Mouse (Mus musculus) induced T-regulatory cell, adult 2 months (primary cell): ENCODE measurements around the gene Slc10a3.
"Not testable (repeated sequence)": the region's sequence is repeated elsewhere in the genome, so short reads cannot be mapped to it uniquely, and the experiment has no call there.

ENCODE experiments used
- DNase-seq: peaks from one replicate; pipeline ENCODE4 v3.0.0-alpha.2; 2012; ENCODE audit warnings: low read depth

The Slc10a3 gene

DNA sequence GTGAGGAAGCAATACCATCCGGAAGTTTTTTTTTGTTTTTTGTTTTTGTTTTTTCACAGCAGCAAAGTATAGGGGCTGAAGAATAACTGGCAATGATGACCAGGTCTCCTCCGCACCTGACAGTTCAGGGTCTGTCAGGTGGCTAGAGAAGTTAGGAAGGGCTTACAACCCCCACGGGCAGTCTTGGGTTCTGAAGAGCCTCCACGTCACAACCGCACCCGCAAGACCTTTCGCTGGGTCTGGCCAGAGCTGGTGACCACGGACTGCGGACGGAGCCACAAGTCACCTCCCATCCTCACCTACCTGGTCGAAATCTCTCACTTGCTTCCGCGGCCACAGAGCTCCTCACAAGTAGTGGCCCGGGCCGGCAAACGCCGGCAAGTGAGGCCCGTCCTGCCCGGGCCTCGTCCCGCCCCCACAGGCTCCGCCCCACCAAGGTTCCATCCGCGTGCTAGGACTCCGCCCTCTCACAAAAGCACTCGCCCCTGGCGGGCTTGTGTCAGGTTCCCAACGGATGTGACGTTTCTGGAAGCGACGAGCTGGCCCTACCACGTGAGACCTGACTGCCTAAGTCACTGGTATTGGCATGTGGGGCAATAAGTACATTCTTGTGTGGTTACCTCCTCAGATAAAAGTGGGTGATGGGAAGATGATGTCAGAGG lies at the start of gene Slc10a3, which contains the start of gene Ubl4a:
Slc10a3 (minus strand) TSS at position 462 of the 662 bp plus-strand sequence.
Ubl4a (minus strand) TSS at position 331 of the 662 bp plus-strand sequence.
- peak; percentile 92 for DNase-seq

DNA sequence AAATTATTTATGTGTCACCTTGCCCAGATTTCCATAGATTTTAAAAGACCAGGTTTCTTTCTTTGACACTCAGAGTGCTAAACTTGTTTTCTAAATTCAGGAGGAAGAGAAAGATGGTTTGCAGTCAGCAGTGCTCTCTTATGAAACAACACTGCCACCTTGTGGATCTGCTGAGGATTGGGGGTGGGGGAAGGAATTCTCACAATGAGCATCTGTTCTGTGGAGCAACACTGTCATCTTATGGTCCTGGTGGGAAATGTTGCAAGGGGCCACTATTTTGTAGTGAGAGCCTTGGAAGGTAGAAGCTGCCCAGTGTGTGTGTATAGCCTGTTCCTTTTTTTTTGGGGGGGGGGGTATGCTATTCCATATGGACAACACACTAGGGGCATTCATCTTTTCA lies 40.2 kb upstream of the Slc10a3 start:
- DNase-seq = peak; percentile 85

DNA sequence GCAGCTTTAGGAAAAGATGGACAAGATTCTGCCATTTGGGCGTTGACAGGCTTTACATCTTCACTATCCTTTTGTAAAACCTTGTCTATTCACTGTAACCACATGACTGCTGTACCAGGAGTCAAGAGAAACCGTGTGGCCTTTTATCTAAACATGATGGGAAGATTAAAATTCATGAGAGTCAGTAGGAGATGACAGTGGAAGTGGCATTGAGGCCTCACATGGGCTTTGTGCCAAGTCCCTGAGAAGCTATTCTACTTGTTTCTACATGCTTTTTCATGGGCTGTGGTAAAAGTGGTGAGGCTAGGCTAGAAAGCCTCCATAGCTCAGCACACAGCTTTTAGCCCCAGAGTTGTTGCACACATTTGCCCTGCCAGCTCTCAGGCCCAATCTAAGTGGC lies 35.2 kb upstream of the Slc10a3 start:
- no peak for DNase-seq

DNA sequence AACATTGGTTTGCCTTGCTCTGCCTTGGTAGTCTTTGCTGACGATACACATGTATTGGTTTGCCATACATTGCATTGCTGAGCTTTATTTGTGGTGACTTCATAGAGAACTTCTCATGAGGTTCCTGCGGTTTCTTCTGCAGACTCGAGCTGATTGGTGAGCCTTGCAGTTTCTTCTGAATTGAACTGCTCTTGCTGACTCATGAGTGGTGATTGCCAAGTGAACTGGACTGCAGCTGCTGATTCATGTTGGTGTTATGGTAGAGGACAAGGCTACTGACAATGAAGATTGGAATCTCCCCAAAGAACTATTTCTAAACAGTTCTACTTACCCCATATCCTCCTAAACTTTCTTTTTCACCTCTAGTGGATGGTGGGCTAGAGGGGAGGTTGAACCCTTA lies 27.0 kb upstream of the Slc10a3 start:
- no peak for DNase-seq

GRCm38 (mm10) chrX:74392535-74393443 lies 19.6 kb upstream of the Slc10a3 start, which contains the start of the genes Fam3a and Ikbkg:
Gene Fam3a (minus strand): TSS chrX:74393272.
Gene Ikbkg (plus strand): TSS chrX:74393290.
- peak; percentile 91 for DNase-seq

- no peak for DNase-seq
Measured at GRCm38 (mm10) chrX:74388153-74388552, 15.0 kb upstream of the Slc10a3 start.

- no peak for DNase-seq
Measured at GRCm38 (mm10) chrX:74384451-74384850, 11.3 kb upstream of the Slc10a3 start.

- peak; percentile 78 for DNase-seq
Measured at GRCm38 (mm10) chrX:74368209-74368909, 4.8 kb downstream of the Slc10a3 start.

- DNase-seq = no peak
Measured at GRCm38 (mm10) chrX:74367512-74367911, 5.6 kb downstream of the Slc10a3 start.

DNA sequence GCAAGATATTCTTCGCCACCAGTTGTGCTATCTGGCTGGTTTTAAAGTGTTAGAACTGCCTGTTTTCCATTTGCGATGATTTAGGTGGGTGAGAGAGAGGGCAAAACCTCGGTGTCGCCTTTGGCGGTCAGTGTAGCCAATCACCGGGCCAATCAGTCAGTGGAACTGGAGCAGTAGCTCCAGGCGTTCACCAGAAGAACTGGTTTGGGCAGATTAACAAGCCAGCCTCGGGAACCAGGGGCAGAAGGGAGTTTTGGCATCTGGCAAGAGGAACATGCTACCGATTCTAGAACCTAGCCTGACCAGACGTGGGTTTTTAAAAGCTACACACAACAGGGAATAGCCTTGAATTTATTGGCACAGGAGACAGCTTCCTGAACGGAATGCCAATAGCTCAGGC lies 14.0 kb downstream of the Slc10a3 start:
- DNase-seq = no peak

GRCm38 (mm10) chrX:74357069-74357468 lies 16.1 kb downstream of the Slc10a3 start:
- not testable (repeated sequence) for DNase-seq

- DNase-seq = peak; percentile 88
Measured at GRCm38 (mm10) chrX:74353467-74353770, 19.7 kb downstream of the Slc10a3 start, which contains the start of gene Lage3. Gene Lage3 (minus strand): TSS chrX:74353618.

DNA sequence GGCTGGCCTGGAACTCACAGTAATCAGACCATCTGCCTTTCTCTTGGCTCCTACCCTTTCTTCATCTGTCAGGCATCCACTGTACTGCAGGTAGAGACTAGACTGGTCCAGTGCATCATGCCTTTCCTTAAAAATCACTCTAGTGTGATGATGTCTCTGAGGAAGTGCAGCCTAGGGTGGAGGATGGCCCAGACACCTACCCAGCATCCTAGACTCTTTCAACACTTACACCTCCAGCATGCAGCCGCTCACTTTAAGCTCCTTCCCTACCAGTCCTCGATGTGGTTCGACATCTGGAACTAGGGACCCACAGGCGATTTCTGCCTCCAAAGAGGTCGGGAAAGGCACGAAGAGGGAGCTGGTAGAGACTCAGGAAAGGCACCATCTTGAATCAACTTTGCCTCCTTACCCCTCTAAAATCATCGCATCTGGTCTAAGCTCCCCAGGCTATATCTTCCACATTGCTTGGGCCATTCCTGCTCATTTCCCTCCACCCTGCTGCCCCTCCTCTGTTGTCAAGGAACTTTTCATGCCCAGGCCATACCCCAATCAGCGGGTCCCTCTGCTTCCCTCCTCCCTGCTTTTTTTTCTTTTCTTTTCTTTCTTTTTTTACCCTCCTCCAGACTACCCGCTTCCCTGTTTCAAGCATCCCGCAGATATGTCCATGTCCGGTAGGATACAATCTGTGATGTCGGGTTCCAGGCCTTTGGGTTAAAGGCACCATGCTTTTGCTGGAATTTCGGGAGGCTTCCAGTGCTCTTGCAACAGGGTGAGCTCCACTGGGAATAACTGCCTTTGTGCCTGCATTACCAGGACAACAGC lies 20.3 kb downstream of the Slc10a3 start:
- DNase-seq = no peak

- DNase-seq = no peak
Measured at GRCm38 (mm10) chrX:74330166-74330930, 42.8 kb downstream of the Slc10a3 start.

DNA sequence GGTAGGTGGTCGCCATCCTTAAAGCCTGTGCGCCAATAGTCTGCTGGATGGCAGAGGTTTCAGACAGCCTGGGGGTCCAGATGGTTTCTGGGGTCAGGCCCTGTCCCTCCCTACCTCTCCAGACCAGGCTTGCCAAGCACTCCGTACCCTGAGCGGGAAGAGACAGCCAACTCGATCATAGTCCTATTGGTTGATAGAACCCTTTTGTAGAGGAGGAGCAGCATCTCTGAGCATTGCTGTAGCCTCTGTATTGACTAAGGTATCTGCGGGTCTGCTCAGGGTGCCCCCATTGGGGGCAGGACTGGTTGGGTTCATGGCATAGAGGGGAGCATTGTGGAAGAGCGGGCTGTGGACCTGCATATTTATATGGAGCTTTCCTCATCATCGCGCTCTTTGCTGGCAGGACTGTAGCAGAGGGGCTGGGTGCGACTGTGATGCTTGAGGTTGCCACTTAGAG lies 43.9 kb downstream of the Slc10a3 start:
- DNase-seq = no peak

GRCm38 (mm10) chrX:74328725-74329161 lies 44.4 kb downstream of the Slc10a3 start, which contains the start of gene Plxna3:
Gene Plxna3 (plus strand): TSS chrX:74329066.
- DNase-seq = peak; percentile 72
